Comparison of ENCODE assay signal across 22 mouse cellular contexts in genomic region chr6:42299362-42299761, GRCm38 (mm10). TPM values are rescaled to one million over a fixed set of nuclear protein-coding genes. Genes with fewer than 3 reads are reported as not detected.
DNase-seq lines count a peak whose midpoint lies in the region; ATAC-seq and TF ChIP-seq lines count a peak whose summit lies in the region.
"Had no signal": no experiment of that assay in that cellular context is flagged by ENCODE, and none has a peak within 500 bp of the region (broad histone marks: within the 10 kb centered on the region; RNA-seq: fewer than 3 reads in every experiment).

No protein-coding gene starts in this region.

- H3K4me2 ChIP-seq in hindbrain, embryonic 13.5 days, result no peak overlapping the region
- H3K4me2 ChIP-seq in forebrain, embryonic 11.5 days (ENCODE audit: low read depth, low read length, severe bottlenecking), result no peak overlapping the region
- H3K4me2 ChIP-seq: embryonic facial prominence, embryonic 13.5 days; heart, embryonic 12.5 days; limb, embryonic 15.5 days; midbrain, embryonic 13.5 days had no signal

- no peak for TF ChIP-seq POLR2A in bone marrow macrophage, adult 2 months (IDR thresholded peaks at IDR 0.05; ENCODE audit: borderline replicate concordance, low read depth, low read length)

- intact Hi-C loops in left cerebral cortex, postnatal 10 days (cut with DNase I), result no loop called here

- no peak for DNase-seq in frontal cortex, postnatal 25 days (ENCODE audit: low spot score in 2 of 2)
- DNase-seq in left cerebral cortex, postnatal 10 days (ENCODE audit: extremely low spot score in 1 of 2, low spot score in 2 of 2), result no peak
- no peak for DNase-seq in kidney, postnatal 25 days
- no peak for DNase-seq in forebrain, embryonic 11.5 days (ENCODE audit: low spot score)
- DNase-seq: adrenal gland, adult 8-10 months; cerebellum, adult 18-20 months; gastrocnemius, postnatal 36 days; kidney, adult 11 months; lung, adult 18-20 months; right cerebral cortex, adult 18-20 months had no signal

- no peaks in the 10 kb centered on the region for H3K79me2 ChIP-seq in macrophage (ENCODE audit: inconsistent target)

- H3K9ac ChIP-seq in hindbrain, embryonic 13.5 days, result no peak overlapping the region
- no peak overlapping the region for H3K9ac ChIP-seq in forebrain, embryonic 11.5 days (ENCODE audit: low read length)
- H3K9ac ChIP-seq: embryonic facial prominence, embryonic 13.5 days; heart, embryonic 12.5 days; limb, embryonic 15.5 days; midbrain, embryonic 13.5 days had no signal

- peak overlapping the region; percentile 72 for H3K27ac ChIP-seq in bone marrow macrophage, adult 2 months (ENCODE audit: insufficient read depth, low read depth, low read length)
- peak overlapping the region; percentile 59 for H3K27ac ChIP-seq in macrophage
- no peak overlapping the region for H3K27ac ChIP-seq in hindbrain, embryonic 13.5 days
- H3K27ac ChIP-seq in forebrain, embryonic 11.5 days (ENCODE audit: low read depth, low read length), result no peak overlapping the region
- H3K27ac ChIP-seq: embryonic facial prominence, embryonic 13.5 days; forebrain, embryonic 10.5 days; kidney, postnatal 0 days; limb, embryonic 15.5 days; midbrain, embryonic 13.5 days had no signal

- peaks cover 36% of the 10 kb centered on the region for H3K4me1 ChIP-seq in bone marrow macrophage, adult 2 months (ENCODE audit: control insufficient read depth, insufficient read depth, low read length)
- no peaks in the 10 kb centered on the region for H3K4me1 ChIP-seq in hindbrain, embryonic 13.5 days (replicated peaks)
- no peaks in the 10 kb centered on the region for H3K4me1 ChIP-seq in forebrain, embryonic 11.5 days (replicated peaks; ENCODE audit: control insufficient read depth, insufficient read depth, low read length)
- H3K4me1 ChIP-seq: embryonic facial prominence, embryonic 13.5 days; forebrain, embryonic 10.5 days; limb, embryonic 15.5 days; midbrain, embryonic 13.5 days had no signal

- WGBS in macrophage (ENCODE audit: missing documents), result 0% methylated on average over 5 of the region's 5 CpGs
- 93% methylated on average over 5 of the region's 5 CpGs for WGBS in hindbrain, embryonic 13.5 days
- 94% methylated on average over 5 of the region's 5 CpGs for WGBS in forebrain, embryonic 11.5 days

- H3K4me3 ChIP-seq in bone marrow macrophage, adult 2 months (ENCODE audit: insufficient read depth, low read length), result peak overlapping the region; percentile 45
- peak overlapping the region; percentile 5; the same call in 1 of the 2 replicates for H3K4me3 ChIP-seq in macrophage (ENCODE audit: inconsistent target)
- H3K4me3 ChIP-seq in hindbrain, embryonic 13.5 days, result no peak overlapping the region
- no peak overlapping the region for H3K4me3 ChIP-seq in forebrain, embryonic 11.5 days (ENCODE audit: low read depth, low read length)
- H3K4me3 ChIP-seq: embryonic facial prominence, embryonic 13.5 days; forebrain, embryonic 10.5 days; heart, embryonic 12.5 days; limb, embryonic 15.5 days; midbrain, embryonic 13.5 days had no signal

- no peak for TF ChIP-seq CTCF in bone marrow macrophage, adult 2 months (IDR thresholded peaks at IDR 0.05; ENCODE audit: low read depth, low read length)

- no peaks in the 10 kb centered on the region for H3K27me3 ChIP-seq in hindbrain, embryonic 13.5 days
- H3K27me3 ChIP-seq in forebrain, embryonic 11.5 days (ENCODE audit: control insufficient read depth, insufficient read depth, low read length), result no peaks in the 10 kb centered on the region
- H3K27me3 ChIP-seq: embryonic facial prominence, embryonic 13.5 days; heart, embryonic 12.5 days; limb, embryonic 15.5 days; midbrain, embryonic 13.5 days had no signal

- H3K9me3 ChIP-seq in hindbrain, embryonic 13.5 days, result no peaks in the 10 kb centered on the region
- no peaks in the 10 kb centered on the region for H3K9me3 ChIP-seq in forebrain, embryonic 11.5 days (ENCODE audit: control insufficient read depth, low read length)
- H3K9me3 ChIP-seq: embryonic facial prominence, embryonic 13.5 days; forebrain, embryonic 10.5 days; heart, embryonic 12.5 days; limb, embryonic 15.5 days; midbrain, embryonic 13.5 days had no signal

- peak; percentile 21; the same call in 1 of the 2 replicates for ATAC-seq in frontal cortex, adult (ENCODE audit: low TSS enrichment)
- no peak for ATAC-seq in hindbrain, embryonic 13.5 days (ENCODE audit: low FRiP score)
- no peak for ATAC-seq in forebrain, embryonic 11.5 days (replicated peaks; ENCODE audit: low FRiP score)
- ATAC-seq: hindbrain, embryonic 16.5 days; midbrain, embryonic 13.5 days had no signal

- no peaks in the 10 kb centered on the region for H3K36me3 ChIP-seq in macrophage (ENCODE audit: inconsistent target)
- H3K36me3 ChIP-seq in hindbrain, embryonic 13.5 days, result peaks cover 69% of the 10 kb centered on the region
- H3K36me3 ChIP-seq in forebrain, embryonic 11.5 days (ENCODE audit: control insufficient read depth, insufficient read depth, low read length), result no peaks in the 10 kb centered on the region; the same call in 1 of the 2 replicates
- H3K36me3 ChIP-seq: limb, embryonic 15.5 days had no signal

RNA-seq across cellular contexts. Expression of gene Clcn1, which starts 12.9 kb away (rescaled TPM):
- 0.36 TPM in 1 of 2 replicates, not detected in the other for polyA plus RNA-seq in bone marrow macrophage, adult 2 months (2012; ENCODE audit: insufficient read depth, insufficient read length, missing spikeins)
- 1 to 10 TPM in 10 of 26 experiments, under 1 TPM in 10, not detected in 6; 0.22 to 1.7 (median 1.0) TPM for total RNA-seq in macrophage (2018; cell fraction: chromatin; rRNA removed)
- total RNA-seq in macrophage (2018; cell fraction: cytosol; rRNA removed), result under 1 TPM in 20 of 26 experiments, not detected in 6; 0.04 to 0.20 (median 0.07) TPM
- 1 to 10 TPM in 1 of 26 experiments, under 1 TPM in 17, not detected in 8; 0.12 to 2.8 (median 0.40) TPM for total RNA-seq in macrophage (2018; cell fraction: nucleus; rRNA removed)
- 0.09 to 0.34 TPM in 2 of 3 replicates, not detected in the other for polyA plus RNA-seq in macrophage (2018)
- 1 to 10 TPM; 3.9 to 4.8 TPM for total RNA-seq in left cerebral cortex, postnatal 10 days (2021)
- 1.5 and 1.6 TPM in 2 replicates for polyA plus RNA-seq in hindbrain, embryonic 13.5 days (2015; fragmentation: Nextera tagmentation; extraction: Ambion mirVana)
- 1.4 and 2.0 TPM in 2 replicates for polyA plus RNA-seq in forebrain, embryonic 11.5 days (2014; fragmentation: Nextera tagmentation; extraction: Ambion mirVana)

RNA-seq across cellular contexts. Expression of gene Fam131b, which starts 25.1 kb away (rescaled TPM):
- not detected in 2 replicates for polyA plus RNA-seq in bone marrow macrophage, adult 2 months (2012; ENCODE audit: insufficient read depth, insufficient read length, missing spikeins)
- under 1 TPM in 1 of 26 experiments, not detected in 25; 0.16 TPM for total RNA-seq in macrophage (2018; cell fraction: chromatin; rRNA removed)
- total RNA-seq in macrophage (2018; cell fraction: cytosol; rRNA removed), result not detected
- not detected for total RNA-seq in macrophage (2018; cell fraction: nucleus; rRNA removed)
- polyA plus RNA-seq in macrophage (2018), result not detected in 3 replicates
- 100 to 1,000 TPM; 123 to 133 TPM for total RNA-seq in left cerebral cortex, postnatal 10 days (2021)
- 5.8 and 6.7 TPM in 2 replicates for polyA plus RNA-seq in hindbrain, embryonic 13.5 days (2015; fragmentation: Nextera tagmentation; extraction: Ambion mirVana)
- 2.8 and 3.0 TPM in 2 replicates for polyA plus RNA-seq in forebrain, embryonic 11.5 days (2014; fragmentation: Nextera tagmentation; extraction: Ambion mirVana)
- polyA plus RNA-seq: kidney, postnatal 0 days had no signal

RNA-seq across cellular contexts. Expression of gene Casp2, which starts 34.6 kb away (rescaled TPM):
- polyA plus RNA-seq in bone marrow macrophage, adult 2 months (2012; ENCODE audit: insufficient read depth, insufficient read length, missing spikeins), result 37.0 and 37.5 TPM in 2 replicates
- 10 to 100 TPM in 16 of 26 experiments, 1 to 10 TPM in 9, under 1 TPM in 1; 0.75 to 51.0 (median 11.7) TPM for total RNA-seq in macrophage (2018; cell fraction: chromatin; rRNA removed)
- 10 to 100 TPM in 9 of 26 experiments, 1 to 10 TPM in 17; 4.5 to 15.5 (median 9.3) TPM for total RNA-seq in macrophage (2018; cell fraction: cytosol; rRNA removed)
- total RNA-seq in macrophage (2018; cell fraction: nucleus; rRNA removed), result 10 to 100 TPM in 13 of 26 experiments, 1 to 10 TPM in 13; 2.5 to 36.0 (median 9.5) TPM
- 7.8 to 14.4 TPM (median 10.2 TPM) in 3 replicates for polyA plus RNA-seq in macrophage (2018)
- total RNA-seq in left cerebral cortex, postnatal 10 days (2021), result 10 to 100 TPM; 29.7 to 35.5 TPM
- 43.5 and 47.5 TPM in 2 replicates for polyA plus RNA-seq in hindbrain, embryonic 13.5 days (2015; fragmentation: Nextera tagmentation; extraction: Ambion mirVana)
- 75.6 and 77.5 TPM in 2 replicates for polyA plus RNA-seq in forebrain, embryonic 11.5 days (2014; fragmentation: Nextera tagmentation; extraction: Ambion mirVana)

RNA-seq across cellular contexts. Expression of gene Tmem139, which starts 37.6 kb away (rescaled TPM):
- polyA plus RNA-seq in bone marrow macrophage, adult 2 months (2012; ENCODE audit: insufficient read depth, insufficient read length, missing spikeins), result not detected in 2 replicates
- total RNA-seq in macrophage (2018; cell fraction: chromatin; rRNA removed), result not detected
- not detected for total RNA-seq in macrophage (2018; cell fraction: cytosol; rRNA removed)
- total RNA-seq in macrophage (2018; cell fraction: nucleus; rRNA removed), result not detected
- polyA plus RNA-seq in macrophage (2018), result not detected in 3 replicates
- not detected for total RNA-seq in left cerebral cortex, postnatal 10 days (2021)
- 0.23 and 0.48 TPM in 2 replicates for polyA plus RNA-seq in hindbrain, embryonic 13.5 days (2015; fragmentation: Nextera tagmentation; extraction: Ambion mirVana)
- 0.55 TPM in 1 of 2 replicates, not detected in the other for polyA plus RNA-seq in forebrain, embryonic 11.5 days (2014; fragmentation: Nextera tagmentation; extraction: Ambion mirVana)
- total RNA-seq: layer of hippocampus, adult 8-10 months had no signal
- polyA plus RNA-seq: midbrain, embryonic 13.5 days had no signal

RNA-seq across cellular contexts. Expression of gene Zyx, which starts 50.1 kb away (rescaled TPM):
- 88.7 and 98.6 TPM in 2 replicates for polyA plus RNA-seq in bone marrow macrophage, adult 2 months (2012; ENCODE audit: insufficient read depth, insufficient read length, missing spikeins)
- total RNA-seq in macrophage (2018; cell fraction: chromatin; rRNA removed), result 100 to 1,000 TPM in 7 of 26 experiments, 10 to 100 TPM in 19; 41.7 to 199 (median 80.2) TPM
- 100 to 1,000 TPM in 21 of 26 experiments, 10 to 100 TPM in 5; 77.4 to 214 (median 117) TPM for total RNA-seq in macrophage (2018; cell fraction: cytosol; rRNA removed)
- 100 to 1,000 TPM in 11 of 26 experiments, 10 to 100 TPM in 15; 54.6 to 321 (median 99.8) TPM for total RNA-seq in macrophage (2018; cell fraction: nucleus; rRNA removed)
- polyA plus RNA-seq in macrophage (2018), result 63.6 to 176 TPM (median 108 TPM) in 3 replicates
- 10 to 100 TPM; 55.8 to 57.6 TPM for total RNA-seq in left cerebral cortex, postnatal 10 days (2021)
- polyA plus RNA-seq in hindbrain, embryonic 13.5 days (2015; fragmentation: Nextera tagmentation; extraction: Ambion mirVana), result 47.5 and 50.1 TPM in 2 replicates
- polyA plus RNA-seq in forebrain, embryonic 11.5 days (2014; fragmentation: Nextera tagmentation; extraction: Ambion mirVana), result 86.1 and 90.0 TPM in 2 replicates

Comparison
In these comparisons a context has a peak if more than half of its experiments do, and no peak if none do; other contexts are left out.
1. H3K27ac ChIP-seq: peak in bone marrow macrophage, adult 2 months (single experiment) and macrophage (single experiment); none in hindbrain, embryonic 13.5 days (single experiment) and forebrain, embryonic 11.5 days (single experiment).
2. H3K4me3 ChIP-seq: peak in bone marrow macrophage, adult 2 months (single experiment) and macrophage (single experiment); none in hindbrain, embryonic 13.5 days (single experiment) and forebrain, embryonic 11.5 days (single experiment).